Mouse (Mus musculus): ENCODE data around the gene Dazap1.

DNA sequence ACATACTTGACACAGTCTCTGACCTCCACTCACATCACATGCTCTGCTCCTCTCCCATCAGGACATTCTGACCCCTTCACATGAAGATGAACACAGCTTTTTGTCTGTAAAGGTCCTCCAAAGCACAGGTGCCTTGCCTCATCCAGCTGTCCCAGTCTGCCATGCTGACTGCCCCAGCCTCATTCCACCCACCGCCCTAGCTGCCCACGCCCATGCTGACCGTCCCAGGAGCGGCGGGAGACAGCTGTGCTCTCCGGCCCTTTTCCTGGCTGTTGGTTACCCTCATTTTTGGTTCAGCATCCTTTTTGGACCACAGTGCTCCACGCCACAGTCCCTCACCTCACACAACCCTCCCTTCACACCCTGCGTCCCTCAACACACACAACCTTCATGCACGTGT is 17.1 kb downstream of the Dazap1 start:
- TF ChIP-seq CTCF (conservative IDR thresholded peaks at IDR 0.05; ENCODE audit: insufficient read depth, insufficient read length, low read depth, low read length) (no peak), POLR2A (IDR thresholded peaks at IDR 0.05; ENCODE audit: low read depth, low read length) (no peak)

Data from kidney, adult 2 months (tissue).